Mouse (Mus musculus) liver, embryonic 14.5 days (tissue): ENCODE measurements around the gene Vsig10.

Experiments
- CTCF ChIP-seq: IDR thresholded peaks from 2 replicates; pipeline ENCODE4 v1.5.1; 2016; ENCODE audit warnings: antibody characterized with exemption, low read depth, control low read depth
- EP300 ChIP-seq: IDR thresholded peaks from 2 replicates; pipeline ENCODE4 v1.6.1; 2016; ENCODE audit warnings: antibody characterized with exemption, low read depth

DNA sequence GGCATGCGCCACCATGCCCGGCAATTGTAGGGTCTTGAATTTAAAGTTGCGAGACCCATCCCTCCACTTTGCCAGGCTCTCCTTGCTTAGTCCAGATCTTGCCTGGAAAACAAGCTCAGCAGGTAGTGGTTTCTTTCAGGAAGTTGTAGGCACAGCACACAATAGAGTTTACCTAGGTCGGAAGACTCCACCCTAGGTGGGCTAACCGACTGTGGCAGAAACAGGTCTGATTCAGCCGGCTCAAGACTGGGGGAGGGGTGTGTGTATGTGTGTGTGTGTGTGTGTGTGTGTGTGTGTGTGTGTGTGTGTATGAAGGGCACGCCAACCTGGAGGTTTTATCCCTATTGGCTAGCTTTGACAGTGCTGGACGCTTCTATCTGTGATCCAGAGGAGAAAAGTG is 84.7 kb downstream of the Vsig10 start:
- TF ChIP-seq CTCF, result no peak
- TF ChIP-seq EP300, result no peak
